Mouse (Mus musculus) myocyte (in vitro differentiated cells): ENCODE data around the gene Apobec3. TPM values are rescaled to one million over a fixed set of nuclear protein-coding genes. Genes with fewer than 3 reads are reported as not detected.

Experiments used
- H3K27me3 ChIP-seq: one replicate; pipeline ENCODE4 v1.6.1; 2011; ENCODE audit not compliant: control insufficient read depth, insufficient read depth, insufficient read length
- H3K36me3 ChIP-seq: one replicate; pipeline ENCODE4 v1.6.1; 2011; ENCODE audit not compliant: control insufficient read depth, insufficient read depth
- H3K4me2 ChIP-seq: one replicate; pipeline ENCODE4 v1.6.1; 2011; ENCODE audit warnings: low read depth, control low read depth
- H3K4me3 ChIP-seq: one replicate; pipeline ENCODE4 v1.5.1; 2011; ENCODE audit warnings: mild to moderate bottlenecking, control low read depth, moderate library complexity
- H3K79me2 ChIP-seq: one replicate; pipeline ENCODE4 v1.6.1; 2011; ENCODE audit not compliant: control insufficient read depth, insufficient read depth
- H3ac ChIP-seq: one replicate; pipeline ENCODE4 v1.6.1; 2011; ENCODE audit not compliant: control insufficient read depth, insufficient read length
- CEBPB ChIP-seq: IDR thresholded peaks from 2 replicates; pipeline ENCODE4 v1.6.1; 2011; ENCODE audit warnings: mild to moderate bottlenecking, moderate library complexity; ENCODE audit not compliant: poor library complexity, insufficient read depth, severe bottlenecking
- E2F4 ChIP-seq: IDR thresholded peaks from one replicate; pipeline ENCODE4 v1.6.1; 2011; ENCODE audit warnings: mild to moderate bottlenecking, control low read depth, moderate library complexity; ENCODE audit not compliant: insufficient read depth
- MAX ChIP-seq: IDR thresholded peaks from one replicate; pipeline ENCODE4 v1.6.1; 2011; ENCODE audit warnings: low read depth, mild to moderate bottlenecking, control low read depth
- MYOD1 ChIP-seq, 3 experiments: IDR thresholded peaks; one replicate each; pipeline ENCODE4 v1.6.1; 2011; ENCODE audit warnings: control low read depth in 2 of 3, low read depth in 2 of 3, mild to moderate bottlenecking in 2 of 3, moderate library complexity in 1 of 3; ENCODE audit not compliant: insufficient read length in 2 of 3, control insufficient read depth in 1 of 3
- MYOG ChIP-seq, 3 experiments: IDR thresholded peaks; one replicate each; pipeline ENCODE4 v1.6.1; 2011; ENCODE audit warnings: control low read depth in 2 of 3, low read depth in 2 of 3, mild to moderate bottlenecking in 2 of 3; ENCODE audit not compliant: insufficient read length in 2 of 3, control insufficient read depth in 1 of 3, insufficient read depth in 1 of 3
- POLR2A ChIP-seq: IDR thresholded peaks from one replicate; pipeline ENCODE4 v1.6.1; 2011; ENCODE audit warnings: low read depth, mild to moderate bottlenecking, control low read depth, moderate library complexity; ENCODE audit not compliant: insufficient read length
- POLR2AphosphoS2 ChIP-seq: IDR thresholded peaks from one replicate; pipeline ENCODE4 v1.6.1; 2011; ENCODE audit warnings: low read depth, control low read depth; ENCODE audit not compliant: insufficient read length
- REST ChIP-seq: IDR thresholded peaks from one replicate; pipeline ENCODE4 v1.6.1; 2011; ENCODE audit warnings: mild to moderate bottlenecking, control low read depth, moderate library complexity; ENCODE audit not compliant: insufficient read depth, insufficient read length
- SRF ChIP-seq: IDR thresholded peaks from one replicate; pipeline ENCODE4 v1.6.1; 2011; ENCODE audit warnings: low read depth; ENCODE audit not compliant: control insufficient read depth, insufficient read length
- TCF12 ChIP-seq: IDR thresholded peaks from one replicate; pipeline ENCODE4 v1.6.1; 2011; ENCODE audit warnings: mild to moderate bottlenecking, control low read depth; ENCODE audit not compliant: poor library complexity, insufficient read depth, severe bottlenecking
- TCF3 ChIP-seq: IDR thresholded peaks from one replicate; pipeline ENCODE4 v1.6.1; 2011; ENCODE audit warnings: low read depth, control low read depth; ENCODE audit not compliant: insufficient read length
- USF1 ChIP-seq: IDR thresholded peaks from one replicate; pipeline ENCODE4 v1.6.1; 2011; ENCODE audit warnings: low read depth, mild to moderate bottlenecking, control low read depth, moderate library complexity
- polyA plus RNA-seq: library from polyadenylated mRNA; unstranded; fragments of >200 nt; fragmentation: generic; extraction: Trizol; gene quantifications from one replicate; pipeline ENCODE4 v1.2.1, GENCODE M21; 2012; ENCODE audit warnings: missing spikeins

The Apobec3 gene
- polyA plus RNA-seq, 1 experiment: 10.0 TPM

- Histone ChIP-seq H3K4me2 (peak overlapping the region; percentile 92), H3ac (peak overlapping the region; percentile 3), H3K36me3 (no peaks in the 10 kb centered on the region), H3K79me2 (no peaks in the 10 kb centered on the region), H3K4me3 (peak overlapping the region; percentile 19), H3K27me3 (no peaks in the 10 kb centered on the region)
- TF ChIP-seq USF1: peak; percentile 89
- no peak for TF ChIP-seq SRF
- TF ChIP-seq TCF12: no peak
- TF ChIP-seq MYOD1 (IDR thresholded peaks at IDR 0.05; ENCODE audit: control insufficient read depth in 1 of 3, insufficient read length in 2 of 3, low read depth in 2 of 3): no peak
- no peak for TF ChIP-seq TCF3
- TF ChIP-seq E2F4: no peak
- TF ChIP-seq REST: no peak
- no peak for TF ChIP-seq MYOG (IDR thresholded peaks at IDR 0.05; ENCODE audit: control insufficient read depth in 1 of 3, insufficient read depth in 1 of 3, insufficient read length in 2 of 3, low read depth in 2 of 3)
- TF ChIP-seq POLR2A: peak; percentile 67
- no peak for TF ChIP-seq CEBPB
- no peak for TF ChIP-seq MAX
- TF ChIP-seq POLR2AphosphoS2: peak; percentile 73
These were observed 36.2 kb downstream of the Apobec3 start for GRCm38 (mm10) chr15:79927637-79928122.

- no peak for TF ChIP-seq TCF3
- TF ChIP-seq USF1: no peak
- TF ChIP-seq MYOD1 (IDR thresholded peaks at IDR 0.05; ENCODE audit: control insufficient read depth in 1 of 3, insufficient read length in 2 of 3, low read depth in 2 of 3): no peak
- TF ChIP-seq POLR2A: no peak
- peak overlapping the region; percentile 19 for H3K4me3 ChIP-seq
- H3K36me3 ChIP-seq: no peaks in the 10 kb centered on the region
These were observed 36.9 kb downstream of the Apobec3 start for GRCm38 (mm10) chr15:79928316-79928715.

GRCm38 (mm10) chr15:79928736-79929135, 37.3 kb downstream of the Apobec3 start:
- H3K4me3 ChIP-seq: no peak overlapping the region

More at GRCm38 (mm10) chr15:79928316-79928715, 36.9 kb downstream of the Apobec3 start:
- no peaks in the 10 kb centered on the region for H3K79me2 ChIP-seq
- H3ac ChIP-seq: peak overlapping the region; percentile 3
- H3K27me3 ChIP-seq: no peaks in the 10 kb centered on the region
- H3K4me2 ChIP-seq: peak overlapping the region; percentile 92

DNA sequence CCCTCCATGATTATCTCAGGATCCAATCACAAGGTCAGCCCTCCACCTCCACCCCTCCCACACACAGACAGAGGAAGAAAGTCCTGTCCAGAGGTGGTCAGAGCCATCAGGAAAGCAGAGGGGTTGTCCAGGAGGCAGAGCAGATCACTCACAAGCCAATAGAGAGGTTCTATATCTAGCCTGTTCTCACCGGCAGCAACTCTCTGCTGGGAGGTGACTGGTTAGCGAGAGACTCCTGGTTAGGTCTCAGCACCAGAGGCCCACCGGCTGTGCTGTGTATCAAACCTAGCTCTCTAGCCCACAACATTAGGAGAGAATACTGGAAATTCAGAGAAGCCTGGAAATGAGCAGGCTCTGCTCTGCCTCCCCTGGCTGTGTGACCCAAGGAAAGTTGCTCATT, 38.3 kb downstream of the Apobec3 start:
- Histone ChIP-seq H3K4me3 (no peak overlapping the region), H3K79me2 (no peaks in the 10 kb centered on the region), H3K27me3 (no peaks in the 10 kb centered on the region), H3K36me3 (no peaks in the 10 kb centered on the region), H3K4me2 (no peak overlapping the region), H3ac (no peak overlapping the region)
- no peak for TF ChIP-seq POLR2AphosphoS2
- TF ChIP-seq MYOD1 (IDR thresholded peaks at IDR 0.05; ENCODE audit: control insufficient read depth in 1 of 3, insufficient read length in 2 of 3, low read depth in 2 of 3): no peak
- TF ChIP-seq POLR2A: no peak
- TF ChIP-seq REST: no peak

More at GRCm38 (mm10) chr15:79928736-79929135, 37.3 kb downstream of the Apobec3 start:
- H3ac ChIP-seq: no peak overlapping the region
- H3K79me2 ChIP-seq: no peaks in the 10 kb centered on the region
- H3K36me3 ChIP-seq: no peaks in the 10 kb centered on the region
- TF ChIP-seq USF1: no peak
- TF ChIP-seq MYOG (IDR thresholded peaks at IDR 0.05; ENCODE audit: control insufficient read depth in 1 of 3, insufficient read depth in 1 of 3, insufficient read length in 2 of 3, low read depth in 2 of 3): no peak
- TF ChIP-seq SRF: no peak
- no peak for TF ChIP-seq TCF12
- no peak for TF ChIP-seq REST
- no peak for TF ChIP-seq MAX
- no peak for TF ChIP-seq POLR2AphosphoS2
- no peak for TF ChIP-seq TCF3
- TF ChIP-seq MYOD1 (IDR thresholded peaks at IDR 0.05; ENCODE audit: control insufficient read depth in 1 of 3, insufficient read length in 2 of 3, low read depth in 2 of 3): no peak
- no peak for TF ChIP-seq CEBPB
- no peak for TF ChIP-seq POLR2A
- no peak for TF ChIP-seq E2F4
- H3K4me2 ChIP-seq: no peak overlapping the region
- H3K27me3 ChIP-seq: no peaks in the 10 kb centered on the region

- Histone ChIP-seq H3ac (peak overlapping the region; percentile 2), H3K27me3 (no peaks in the 10 kb centered on the region), H3K4me2 (peak overlapping the region; percentile 81), H3K4me3 (peak overlapping the region; percentile 15), H3K79me2 (no peaks in the 10 kb centered on the region), H3K36me3 (no peaks in the 10 kb centered on the region)
- no peak for TF ChIP-seq REST
- no peak for TF ChIP-seq MYOG (IDR thresholded peaks at IDR 0.05; ENCODE audit: control insufficient read depth in 1 of 3, insufficient read depth in 1 of 3, insufficient read length in 2 of 3, low read depth in 2 of 3)
- TF ChIP-seq POLR2A: no peak
- TF ChIP-seq MYOD1 (IDR thresholded peaks at IDR 0.05; ENCODE audit: control insufficient read depth in 1 of 3, insufficient read length in 2 of 3, low read depth in 2 of 3): no peak
- TF ChIP-seq TCF12: no peak
- no peak for TF ChIP-seq CEBPB
- TF ChIP-seq MAX: no peak
- TF ChIP-seq E2F4: no peak
- no peak for TF ChIP-seq SRF
- TF ChIP-seq POLR2AphosphoS2: no peak
- TF ChIP-seq TCF3: no peak
- no peak for TF ChIP-seq USF1
These were observed 40.2 kb downstream of the Apobec3 start for GRCm38 (mm10) chr15:79931496-79932141.
